Mouse (Mus musculus) forebrain, embryonic 12.5 days (tissue): ENCODE data around the gene Raly. TPM values are rescaled to one million over a fixed set of nuclear protein-coding genes. Genes with fewer than 3 reads are reported as not detected.
A peak's percentile ranks its signal among the peaks of the same experiment; 100 is the strongest.

ENCODE experiments used
- ATAC-seq: fragments of 200-750 bp; cut with Nextera tagmentation; 2 replicates; pipeline ENCODE4 v1.8.0; 2017; ENCODE audit warnings: moderate TSS enrichment; ENCODE audit not compliant: low FRiP score
- H3K27ac ChIP-seq: fragments of 300-500 bp; sonication (generic); 2 replicates; pipeline ENCODE4 v1.5.1; 2016; ENCODE audit warnings: mild to moderate bottlenecking
- H3K27me3 ChIP-seq: fragments of 300-500 bp; sonication (generic); 2 replicates; pipeline ENCODE4 v1.6.1; 2016; ENCODE audit warnings: mild to moderate bottlenecking
- H3K36me3 ChIP-seq: fragments of 300-500 bp; sonication (generic); replicated peaks from 2 replicates; pipeline ENCODE4 v1.6.1; 2016; ENCODE audit warnings: mild to moderate bottlenecking
- H3K4me1 ChIP-seq: fragments of 300-500 bp; sonication (generic); 2 replicates; pipeline ENCODE4 v1.6.1; 2016
- H3K4me2 ChIP-seq: fragments of 300-500 bp; sonication (generic); 2 replicates; pipeline ENCODE4 v1.6.1; 2016; ENCODE audit warnings: mild to moderate bottlenecking, moderate library complexity
- H3K4me3 ChIP-seq: fragments of 300-500 bp; sonication (generic); replicated peaks from 2 replicates; pipeline ENCODE4 v1.5.1; 2016; ENCODE audit warnings: mild to moderate bottlenecking
- H3K9ac ChIP-seq: fragments of 300-500 bp; sonication (generic); 2 replicates; pipeline ENCODE4 v1.6.1; 2016; ENCODE audit warnings: mild to moderate bottlenecking
- H3K9me3 ChIP-seq: fragments of 300-500 bp; sonication (generic); 2 replicates; pipeline ENCODE4 v1.6.1; 2016
- WGBS: fragments of 180-500 bp; shearing (Covaris S2); methylation state at CpG from one replicate; pipeline ENCODE4 v1.1.7; 2016; 5-methylcytosine and 5-hydroxymethylcytosine counted together
- polyA plus RNA-seq: library from polyadenylated mRNA; unstranded; fragments of >200 nt; fragmentation: Nextera tagmentation; extraction: Ambion mirVana; gene quantifications from 2 replicates; pipeline ENCODE4 v1.2.1, GENCODE M21; 2016

Gene Raly
- polyA plus RNA-seq, 1 experiment from 2014 or later: 45.9 TPM

GRCm38 (mm10) chr2:154786776-154787175 is 4.1 kb upstream of the Raly start:
- H3K9me3 ChIP-seq: no peaks in the 10 kb centered on the region
- ATAC-seq: no peak
- WGBS: 87% methylated on average over 11 of the region's 11 CpGs
- H3K9ac ChIP-seq: no peak overlapping the region
- H3K4me2 ChIP-seq: no peak overlapping the region
- no peak overlapping the region for H3K27ac ChIP-seq
- no peak overlapping the region for H3K4me3 ChIP-seq
- no peaks in the 10 kb centered on the region for H3K27me3 ChIP-seq
- peaks cover 26% of the 10 kb centered on the region for H3K4me1 ChIP-seq
- no peaks in the 10 kb centered on the region for H3K36me3 ChIP-seq

- H3K4me2 ChIP-seq: no peak overlapping the region
- 80% methylated on average over 6 of the region's 6 CpGs for WGBS
- no peaks in the 10 kb centered on the region for H3K36me3 ChIP-seq
- H3K4me3 ChIP-seq: no peak overlapping the region
- H3K27ac ChIP-seq: no peak overlapping the region
- no peaks in the 10 kb centered on the region for H3K27me3 ChIP-seq
- H3K9me3 ChIP-seq: no peaks in the 10 kb centered on the region
- no peak overlapping the region for H3K9ac ChIP-seq
- H3K4me1 ChIP-seq: peaks cover 40% of the 10 kb centered on the region
- ATAC-seq: no peak
Measured at GRCm38 (mm10) chr2:154789381-154789780, 1.5 kb upstream of the Raly start.

GRCm38 (mm10) chr2:154789977-154790655 is 780 bp upstream of the Raly start:
- Histone ChIP-seq H3K4me2 (peak overlapping the region; percentile 88), H3K27ac (peak overlapping the region; percentile 75), H3K4me3 (peak overlapping the region; percentile 97), H3K27me3 (no peaks in the 10 kb centered on the region), H3K4me1 (peaks cover 45% of the 10 kb centered on the region), H3K9ac (peak overlapping the region; percentile 48; the same call in 1 of the 2 replicates), H3K9me3 (no peaks in the 10 kb centered on the region), H3K36me3 (no peaks in the 10 kb centered on the region)
- 7% methylated on average over 14 of the region's 14 CpGs for WGBS
- no peak for ATAC-seq

- H3K4me1 ChIP-seq: peaks cover 43% of the 10 kb centered on the region
- peak overlapping the region; percentile 88 for H3K4me2 ChIP-seq
- H3K4me3 ChIP-seq: peak overlapping the region; percentile 97
- peak overlapping the region; percentile 97 for H3K9ac ChIP-seq
- peak; percentile 25 for ATAC-seq
- H3K27me3 ChIP-seq: no peaks in the 10 kb centered on the region
- H3K27ac ChIP-seq: peak overlapping the region; percentile 97
- no peaks in the 10 kb centered on the region for H3K9me3 ChIP-seq
- no peaks in the 10 kb centered on the region for H3K36me3 ChIP-seq
- under 1% methylated on average over 65 of the region's 67 CpGs for WGBS
Measured at GRCm38 (mm10) chr2:154791661-154792642, 1.1 kb downstream of the Raly start.

GRCm38 (mm10) chr2:154803372-154803771 is 12.5 kb downstream of the Raly start:
- no peaks in the 10 kb centered on the region for H3K9me3 ChIP-seq
- no peaks in the 10 kb centered on the region for H3K36me3 ChIP-seq
- no peaks in the 10 kb centered on the region for H3K27me3 ChIP-seq
- no peak for ATAC-seq
- no peak overlapping the region for H3K27ac ChIP-seq
- no peak overlapping the region for H3K4me3 ChIP-seq
- 97% methylated on average over 1 of the region's 1 CpGs for WGBS
- H3K4me1 ChIP-seq: peaks cover 5% of the 10 kb centered on the region; the same call in 1 of the 2 replicates
- no peak overlapping the region for H3K9ac ChIP-seq
- no peak overlapping the region for H3K4me2 ChIP-seq

DNA sequence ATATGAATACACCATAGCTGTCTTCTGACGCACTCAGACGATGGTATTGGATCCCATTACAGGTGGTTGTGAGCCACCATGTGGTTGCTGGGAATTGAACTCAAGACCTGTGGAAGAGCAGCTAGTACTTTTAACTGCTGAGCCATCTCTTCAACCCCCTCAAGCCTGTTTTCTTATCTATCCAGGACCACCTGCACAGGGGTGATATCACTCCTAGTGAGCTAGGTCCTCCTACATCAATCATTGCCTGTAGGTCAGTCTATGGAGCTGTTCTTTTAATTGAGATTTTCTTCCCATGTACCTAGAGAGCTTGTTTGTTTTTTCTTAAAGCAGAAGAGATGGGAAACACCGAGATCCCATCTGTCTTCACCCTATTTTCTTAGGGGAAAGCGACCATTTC is 12.9 kb downstream of the Raly start:
- H3K27me3 ChIP-seq: no peaks in the 10 kb centered on the region
- no peaks in the 10 kb centered on the region for H3K9me3 ChIP-seq
- no peak overlapping the region for H3K4me3 ChIP-seq
- H3K9ac ChIP-seq: no peak overlapping the region
- no peak overlapping the region for H3K4me2 ChIP-seq
- no peak overlapping the region for H3K27ac ChIP-seq
- ATAC-seq: no peak
- 80% methylated on average over 4 of the region's 4 CpGs for WGBS
- peaks cover 5% of the 10 kb centered on the region; the same call in 1 of the 2 replicates for H3K4me1 ChIP-seq
- H3K36me3 ChIP-seq: no peaks in the 10 kb centered on the region

DNA sequence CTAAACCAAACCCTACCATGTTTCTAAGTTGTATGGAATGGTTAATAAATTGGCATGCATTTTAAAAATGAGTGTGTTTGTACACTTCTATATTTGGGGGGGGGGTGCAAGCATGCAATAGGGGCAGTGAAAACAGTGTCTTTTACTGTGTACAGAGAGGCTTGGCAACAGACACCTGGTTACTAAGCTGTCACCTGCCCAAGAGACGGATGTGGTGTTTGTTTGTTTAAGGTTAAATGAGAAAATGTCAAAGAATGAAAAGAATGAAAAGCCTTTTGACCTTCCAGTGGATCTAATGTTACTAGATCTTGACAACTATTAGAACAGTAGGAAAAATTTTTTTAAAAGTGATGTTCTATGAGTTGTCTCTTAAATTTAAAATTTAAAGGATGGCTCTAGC is 16.8 kb downstream of the Raly start:
- H3K36me3 ChIP-seq: no peaks in the 10 kb centered on the region
- no peak overlapping the region for H3K4me3 ChIP-seq
- 70% methylated on average over 1 of the region's 1 CpGs for WGBS
- H3K27me3 ChIP-seq: no peaks in the 10 kb centered on the region
- peaks cover 5% of the 10 kb centered on the region; the same call in 1 of the 2 replicates for H3K4me1 ChIP-seq
- H3K9ac ChIP-seq: no peak overlapping the region
- no peak for ATAC-seq
- no peak overlapping the region for H3K27ac ChIP-seq
- H3K4me2 ChIP-seq: no peak overlapping the region
- no peaks in the 10 kb centered on the region for H3K9me3 ChIP-seq

- Histone ChIP-seq H3K4me3 (no peak overlapping the region), H3K9ac (no peak overlapping the region), H3K4me2 (no peak overlapping the region), H3K36me3 (no peaks in the 10 kb centered on the region), H3K9me3 (no peaks in the 10 kb centered on the region), H3K27me3 (no peaks in the 10 kb centered on the region), H3K27ac (no peak overlapping the region), H3K4me1 (no peaks in the 10 kb centered on the region)
- 91% methylated on average over 1 of the region's 1 CpGs for WGBS
- no peak for ATAC-seq
Measured at GRCm38 (mm10) chr2:154809107-154809762, 18.3 kb downstream of the Raly start.

DNA sequence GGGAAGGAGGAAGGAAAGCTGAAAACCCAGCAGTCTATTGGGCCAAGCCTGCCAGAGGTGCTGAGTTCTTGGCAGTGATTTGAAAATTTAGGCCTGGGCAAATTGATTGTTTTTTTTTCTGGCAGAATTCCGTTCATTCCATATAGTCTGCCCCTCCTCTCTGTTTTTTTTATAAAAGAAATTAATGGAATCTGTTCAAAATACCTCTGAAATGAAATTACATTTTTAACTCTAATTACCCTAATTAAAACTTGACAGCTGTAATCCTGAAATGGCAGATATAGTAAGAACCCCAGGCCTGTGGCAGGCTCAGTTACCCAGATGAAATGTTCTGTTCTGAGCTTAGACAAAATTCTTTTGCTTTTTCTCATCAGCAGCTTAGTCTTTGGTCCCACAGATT is 19.9 kb downstream of the Raly start:
- 59% methylated on average over 1 of the region's 1 CpGs for WGBS
- Histone ChIP-seq H3K9me3 (no peaks in the 10 kb centered on the region), H3K4me3 (no peak overlapping the region), H3K4me2 (no peak overlapping the region), H3K27ac (no peak overlapping the region), H3K36me3 (no peaks in the 10 kb centered on the region), H3K27me3 (no peaks in the 10 kb centered on the region), H3K4me1 (no peaks in the 10 kb centered on the region), H3K9ac (no peak overlapping the region)
- no peak for ATAC-seq

DNA sequence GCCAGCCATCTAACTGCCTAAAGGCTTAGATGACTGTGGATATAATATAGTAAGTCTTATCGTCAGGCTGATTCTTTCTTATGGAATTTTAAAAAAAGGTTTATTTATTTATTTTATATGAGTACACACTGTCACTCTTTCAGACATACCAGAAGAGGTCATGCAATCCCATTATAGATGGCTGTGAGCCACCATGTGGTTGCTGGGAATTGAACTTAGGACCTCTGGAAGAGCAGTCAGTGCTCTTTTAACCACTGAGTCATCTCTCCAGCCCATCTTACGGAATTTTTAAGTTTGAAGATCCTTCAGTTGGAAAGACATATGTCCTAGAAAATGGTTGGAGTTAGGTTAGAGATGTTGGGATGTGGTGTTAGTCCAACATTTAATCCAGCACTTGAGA is 22.5 kb downstream of the Raly start:
- H3K9me3 ChIP-seq: no peaks in the 10 kb centered on the region
- no peak overlapping the region for H3K4me3 ChIP-seq
- no peak overlapping the region for H3K9ac ChIP-seq
- no peak overlapping the region for H3K27ac ChIP-seq
- no peak for ATAC-seq
- no peak overlapping the region for H3K4me2 ChIP-seq
- H3K36me3 ChIP-seq: no peaks in the 10 kb centered on the region
- H3K27me3 ChIP-seq: no peaks in the 10 kb centered on the region
- WGBS: 90% methylated on average over 2 of the region's 2 CpGs
- peaks cover 18% of the 10 kb centered on the region for H3K4me1 ChIP-seq

DNA sequence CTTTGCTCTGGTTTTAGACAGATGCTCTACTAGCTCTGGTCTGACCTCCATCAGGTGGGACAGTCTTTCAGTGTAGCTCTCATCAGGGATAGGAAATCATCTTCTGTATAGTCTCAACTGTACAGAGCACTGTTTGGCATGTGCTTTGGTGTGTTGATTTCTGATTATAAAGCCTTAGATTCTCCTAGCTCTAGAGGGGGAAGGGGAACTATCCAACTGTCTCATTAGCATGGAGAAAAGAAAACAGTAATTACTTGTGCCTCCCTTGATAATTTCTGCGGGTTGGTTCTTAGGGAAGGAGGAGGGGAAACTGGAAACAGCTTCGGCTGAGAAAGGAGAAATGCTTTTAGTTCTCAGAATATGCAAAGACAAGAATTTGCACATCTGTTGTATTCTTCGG is 26.2 kb downstream of the Raly start:
- H3K4me2 ChIP-seq: 0 out of 2 replicates have a peak overlapping the region, but pooled peaks have one; percentile 1
- 42% methylated on average over 3 of the region's 3 CpGs for WGBS
- no peaks in the 10 kb centered on the region for H3K36me3 ChIP-seq
- no peak overlapping the region for H3K9ac ChIP-seq
- H3K9me3 ChIP-seq: no peaks in the 10 kb centered on the region
- ATAC-seq: no peak
- peaks cover 18% of the 10 kb centered on the region for H3K4me1 ChIP-seq
- no peak overlapping the region for H3K4me3 ChIP-seq
- no peaks in the 10 kb centered on the region for H3K27me3 ChIP-seq
- H3K27ac ChIP-seq: peak overlapping the region; percentile 38

DNA sequence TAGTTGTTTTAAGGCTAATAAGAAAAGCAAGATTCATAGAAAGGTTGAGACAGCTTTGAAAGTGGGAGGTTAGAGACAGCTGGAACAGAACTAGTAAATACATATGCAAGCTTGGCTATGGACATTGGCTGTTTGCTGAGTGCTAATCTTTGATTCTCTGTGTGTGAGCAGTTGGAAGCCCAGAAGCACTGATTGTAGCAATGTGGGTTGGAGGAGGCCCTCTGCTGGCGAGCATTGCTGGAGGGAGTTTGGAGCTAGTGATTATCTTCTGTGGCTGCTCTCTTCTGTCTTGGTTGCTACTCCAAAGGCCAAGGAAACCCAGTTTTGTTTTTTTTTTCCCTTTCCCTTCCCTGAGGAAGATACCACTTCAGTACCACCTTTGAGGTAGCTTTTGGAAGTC is 26.9 kb downstream of the Raly start:
- Histone ChIP-seq H3K9ac (no peak overlapping the region), H3K4me1 (peaks cover 18% of the 10 kb centered on the region), H3K4me3 (no peak overlapping the region), H3K36me3 (0 out of 2 replicates have a peak, but pooled peaks cover 2% of the 10 kb centered on the region), H3K27ac (no peak overlapping the region), H3K4me2 (no peak overlapping the region), H3K27me3 (no peaks in the 10 kb centered on the region), H3K9me3 (no peaks in the 10 kb centered on the region)
- ATAC-seq: no peak
- 36% methylated on average over 1 of the region's 1 CpGs for WGBS
